Mouse (Mus musculus) heart, embryonic 10.5 days (tissue): ENCODE measurements around the gene Hist1h1b. TPM values are rescaled to one million over a fixed set of nuclear protein-coding genes. Genes with fewer than 3 reads are reported as not detected.
"Not testable (repeated sequence)": the region's sequence is repeated elsewhere in the genome, so short reads cannot be mapped to it uniquely, and the experiment has no call there.

ENCODE experiments used
- DNase-seq: peaks from one replicate; pipeline ENCODE4 v3.0.0-alpha.2; 2017; ENCODE audit warnings: low spot score
- H3K27ac ChIP-seq: fragments of 300-500 bp; sonication (generic); 2 replicates; pipeline ENCODE4 v1.5.1; 2016; ENCODE audit warnings: mild to moderate bottlenecking
- H3K27me3 ChIP-seq: fragments of 300-500 bp; sonication (generic); 2 replicates; pipeline ENCODE4 v1.6.1; 2016; ENCODE audit warnings: mild to moderate bottlenecking; ENCODE audit not compliant: poor library complexity, insufficient read depth, severe bottlenecking
- H3K36me3 ChIP-seq: fragments of 300-500 bp; sonication (generic); 2 replicates; pipeline ENCODE4 v1.6.1; 2016; ENCODE audit warnings: mild to moderate bottlenecking, moderate library complexity
- H3K4me1 ChIP-seq: fragments of 300-500 bp; sonication (generic); 2 replicates; pipeline ENCODE4 v1.6.1; 2016; ENCODE audit warnings: mild to moderate bottlenecking
- H3K4me3 ChIP-seq: fragments of 300-500 bp; sonication (generic); 2 replicates; pipeline ENCODE4 v1.5.1; 2016; ENCODE audit warnings: mild to moderate bottlenecking, moderate library complexity
- H3K9me3 ChIP-seq: fragments of 300-500 bp; sonication (generic); 2 replicates; pipeline ENCODE4 v1.6.1; 2016; ENCODE audit warnings: mild to moderate bottlenecking, moderate library complexity
- WGBS: fragments of 180-500 bp; shearing (Covaris S2); methylation state at CpG from one replicate; pipeline ENCODE4 v1.1.7; 2016; 5-methylcytosine and 5-hydroxymethylcytosine counted together
- polyA plus RNA-seq: library from polyadenylated mRNA; unstranded; fragments of >200 nt; fragmentation: Nextera tagmentation; extraction: Ambion mirVana; gene quantifications from 2 replicates; pipeline ENCODE4 v1.2.1, GENCODE M21; 2016

Gene Hist1h1b
- polyA plus RNA-seq, 1 experiment from 2014 or later, result 12.8 TPM

DNA sequence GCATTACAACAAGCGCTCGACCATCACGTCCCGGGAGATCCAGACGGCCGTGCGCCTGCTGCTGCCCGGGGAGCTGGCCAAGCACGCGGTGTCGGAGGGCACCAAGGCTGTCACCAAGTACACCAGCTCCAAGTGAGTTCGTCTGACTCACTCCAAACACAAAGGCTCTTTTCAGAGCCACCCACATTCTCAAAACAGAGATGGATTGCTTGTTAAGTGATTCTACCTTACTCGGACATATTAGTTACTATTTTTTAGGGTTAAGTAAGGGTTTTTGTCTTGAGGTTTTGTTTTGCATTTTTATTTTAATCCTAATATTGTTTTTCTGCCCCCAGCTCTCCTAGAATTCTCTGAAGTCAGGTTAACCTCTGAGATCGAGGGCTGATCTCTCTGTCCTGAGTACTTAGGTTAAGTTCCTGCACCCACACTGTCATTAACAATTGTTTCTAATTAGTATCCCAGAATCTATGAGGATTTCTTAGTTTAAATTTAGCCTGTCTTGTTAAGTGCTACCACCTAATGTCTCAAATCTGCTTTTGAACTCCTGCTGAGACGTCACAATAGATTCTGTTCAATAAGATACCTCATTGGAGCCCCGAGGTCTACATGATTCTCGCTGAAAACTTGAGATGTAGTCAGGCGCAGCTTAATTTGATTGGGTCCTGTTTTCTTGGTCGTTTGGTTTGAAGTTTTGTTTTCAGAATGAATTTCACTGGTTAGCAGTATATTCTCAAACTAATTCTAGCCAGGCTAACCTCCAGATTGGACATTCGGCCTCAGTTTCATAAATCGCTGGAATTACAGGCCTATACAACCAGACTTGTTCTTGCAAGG is 7.6 kb upstream of the Hist1h1b start:
- Histone ChIP-seq H3K4me1 (peaks cover 25% of the 10 kb centered on the region), H3K9me3 (no peaks in the 10 kb centered on the region), H3K27ac (peak overlapping the region; percentile 70), H3K4me3 (peak overlapping the region; percentile 44), H3K36me3 (no peaks in the 10 kb centered on the region), H3K27me3 (no peaks in the 10 kb centered on the region)
- WGBS, result 23% methylated on average over 17 of the region's 21 CpGs
- DNase-seq, result peak; percentile 25

DNA sequence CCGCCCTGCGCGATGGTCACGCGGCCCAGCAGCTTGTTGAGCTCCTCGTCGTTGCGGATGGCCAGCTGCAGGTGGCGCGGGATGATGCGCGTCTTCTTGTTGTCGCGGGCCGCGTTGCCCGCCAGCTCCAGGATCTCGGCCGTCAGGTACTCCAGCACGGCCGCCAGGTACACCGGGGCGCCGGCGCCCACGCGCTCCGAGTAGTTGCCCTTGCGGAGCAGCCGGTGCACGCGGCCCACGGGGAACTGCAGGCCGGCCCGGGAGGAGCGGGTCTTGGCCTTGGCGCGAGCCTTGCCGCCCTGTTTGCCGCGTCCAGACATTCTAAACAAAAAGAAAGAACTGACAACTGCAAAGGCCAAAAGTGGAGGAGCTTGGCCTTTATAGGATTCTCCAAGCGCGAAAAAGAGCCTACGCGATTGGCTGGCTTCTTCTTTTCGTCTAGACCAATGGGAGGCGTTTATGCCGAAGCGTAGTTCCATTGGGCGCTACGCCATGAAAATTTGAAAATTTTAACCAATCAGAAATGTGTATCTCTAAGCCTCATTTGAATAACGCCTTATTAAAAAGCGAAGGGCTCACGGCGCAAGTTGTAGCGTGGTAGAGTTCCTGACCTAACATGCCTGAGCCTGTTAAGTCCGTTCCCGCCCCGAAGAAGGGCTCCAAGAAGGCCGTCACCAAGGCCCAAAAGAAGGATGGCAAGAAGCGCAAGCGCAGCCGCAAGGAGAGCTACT is 6.6 kb upstream of the Hist1h1b start, which contains the start of the genes Hist1h2an and Hist1h2bp:
TSS of gene Hist1h2an (minus strand) at position 320 of the 731 bp plus-strand sequence.
TSS of gene Hist1h2bp (plus strand) at position 563 of the 731 bp plus-strand sequence.
- under 1% methylated on average over 37 of the region's 63 CpGs for WGBS
- H3K27ac ChIP-seq, result peak within 1 kb of the TSS; percentile 84
- not testable (repeated sequence) for H3K9me3 ChIP-seq

DNA sequence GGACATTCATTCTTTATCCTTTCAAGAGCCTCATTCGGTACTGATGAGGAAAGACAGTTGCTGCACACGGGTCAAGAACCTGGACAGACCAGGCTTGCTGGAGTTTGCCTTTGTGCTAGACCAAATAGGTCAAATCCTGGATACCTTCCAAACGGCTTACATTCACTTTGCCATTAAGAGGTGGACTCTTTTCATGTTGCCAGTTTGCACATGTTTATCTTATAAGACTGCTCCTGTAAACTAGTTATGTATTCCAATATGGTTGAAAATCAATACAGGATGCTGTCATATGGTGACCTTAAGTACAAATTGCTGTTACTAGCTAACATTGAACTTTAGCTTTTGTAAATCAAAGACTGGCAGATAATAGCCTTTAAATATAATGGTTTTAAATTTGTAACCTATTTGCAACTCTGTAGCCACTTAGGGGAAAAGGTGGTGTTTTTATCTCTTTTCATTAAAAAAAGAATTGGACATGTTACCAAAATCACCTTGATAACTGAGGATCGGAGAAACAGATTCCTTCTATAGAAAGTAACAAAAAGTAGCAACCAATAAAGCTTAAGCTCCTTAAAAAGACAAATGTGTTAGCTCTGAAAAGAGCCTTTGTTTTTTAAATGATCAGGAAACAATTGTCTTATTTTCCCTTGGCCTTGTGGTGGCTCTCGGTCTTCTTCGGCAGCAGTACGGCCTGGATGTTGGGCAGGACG is 5.9 kb upstream of the Hist1h1b start:
- 12% methylated on average over 8 of the region's 8 CpGs for WGBS
- H3K27me3 ChIP-seq, result no peaks in the 10 kb centered on the region

More for the DNA sequence above, 6.6 kb upstream of the Hist1h1b start, which contains the start of the genes Hist1h2an and Hist1h2bp:
- Histone ChIP-seq H3K4me3 (peak within 1 kb of the TSS; percentile 54), H3K4me1 (peaks cover 28% of the 10 kb centered on the region)
- peak; percentile 96 for DNase-seq
- not testable (repeated sequence) for H3K27me3 ChIP-seq, H3K36me3 ChIP-seq

DNA sequence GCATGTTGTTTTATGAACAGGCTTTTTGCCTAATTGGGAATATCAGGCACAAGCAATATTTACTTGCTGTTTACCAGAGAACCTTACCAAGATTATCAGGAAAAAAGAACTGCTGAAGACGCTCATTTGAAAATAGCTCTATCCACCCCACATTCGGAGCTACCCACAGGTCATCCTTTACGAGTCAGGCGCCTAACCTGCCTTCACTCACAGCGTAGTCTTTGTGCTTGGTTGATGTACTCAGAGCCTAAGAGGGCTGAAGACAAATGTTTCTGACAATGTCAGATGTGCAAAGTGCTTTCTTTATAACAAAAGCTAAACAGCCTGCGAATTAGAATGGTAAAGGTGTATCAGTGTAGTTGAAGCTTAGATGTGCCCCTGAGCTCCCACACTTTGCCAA is 3.9 kb upstream of the Hist1h1b start:
- peak overlapping the region; percentile 90 for H3K27ac ChIP-seq
- no peaks in the 10 kb centered on the region for H3K27me3 ChIP-seq
- 39% methylated on average over 6 of the region's 6 CpGs for WGBS
- peak overlapping the region; percentile 57 for H3K4me3 ChIP-seq
- peaks cover 27% of the 10 kb centered on the region for H3K4me1 ChIP-seq
- H3K36me3 ChIP-seq, result no peaks in the 10 kb centered on the region
- DNase-seq, result no peak
- H3K9me3 ChIP-seq, result no peaks in the 10 kb centered on the region

More for the DNA sequence above, 5.9 kb upstream of the Hist1h1b start:
- Histone ChIP-seq H3K4me3 (peak overlapping the region; percentile 54), H3K36me3 (no peaks in the 10 kb centered on the region), H3K4me1 (peaks cover 28% of the 10 kb centered on the region), H3K9me3 (no peaks in the 10 kb centered on the region), H3K27ac (peak overlapping the region; percentile 84)
- DNase-seq, result peak; percentile 50

DNA sequence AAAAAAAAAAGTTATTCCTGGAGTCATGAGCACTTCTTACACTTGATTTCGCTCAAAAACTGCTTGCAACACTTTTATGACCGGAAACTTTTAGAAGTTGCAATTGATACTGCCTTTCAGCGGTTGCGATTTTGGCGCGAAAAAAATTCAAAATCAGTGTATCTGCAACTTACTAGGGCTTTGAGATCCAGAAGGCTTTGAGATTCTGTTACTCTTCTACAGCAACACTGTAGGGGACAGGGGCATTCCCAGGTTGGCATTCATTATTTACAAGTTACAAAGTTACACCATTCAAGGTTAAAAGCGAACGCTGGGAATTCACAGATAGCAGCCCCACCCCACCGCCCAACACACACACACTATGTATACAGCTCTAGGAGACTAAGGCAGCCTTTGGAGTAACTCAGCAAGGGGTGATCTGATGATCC is 3.3 kb upstream of the Hist1h1b start:
- Histone ChIP-seq H3K4me1 (peaks cover 27% of the 10 kb centered on the region), H3K27ac (peak overlapping the region; percentile 90), H3K27me3 (no peaks in the 10 kb centered on the region), H3K36me3 (no peaks in the 10 kb centered on the region), H3K9me3 (no peaks in the 10 kb centered on the region), H3K4me3 (peak overlapping the region; percentile 57)
- DNase-seq, result peak; percentile 80
- WGBS, result 4% methylated on average over 9 of the region's 9 CpGs

DNA sequence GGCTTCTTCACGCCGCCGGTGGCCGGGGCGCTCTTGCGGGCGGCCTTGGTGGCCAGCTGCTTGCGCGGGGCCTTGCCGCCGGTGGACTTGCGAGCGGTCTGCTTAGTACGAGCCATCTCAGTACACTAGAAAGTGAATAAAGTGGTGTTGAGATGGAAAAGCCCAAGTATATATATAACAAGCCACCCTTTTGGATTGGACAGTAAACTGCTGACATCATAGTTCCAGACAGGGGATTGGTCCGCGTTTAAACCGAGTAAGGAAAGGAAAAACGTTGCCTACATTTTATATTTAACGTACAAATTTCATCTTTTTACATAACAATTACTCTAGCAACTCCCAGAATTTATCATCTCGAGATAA is 2.8 kb upstream of the Hist1h1b start, which contains the start of gene Hist1h3i:
TSS of gene Hist1h3i (minus strand) at position 116 of the 363 bp plus-strand sequence.
- peak; percentile 88 for DNase-seq
- no peaks in the 10 kb centered on the region for H3K36me3 ChIP-seq
- peak within 1 kb of the TSS; percentile 90 for H3K27ac ChIP-seq
- no peaks in the 10 kb centered on the region for H3K27me3 ChIP-seq
- WGBS, result 0% methylated on average over 20 of the region's 20 CpGs
- peaks cover 24% of the 10 kb centered on the region for H3K4me1 ChIP-seq
- peak within 1 kb of the TSS; percentile 57 for H3K4me3 ChIP-seq
- no peaks in the 10 kb centered on the region for H3K9me3 ChIP-seq

DNA sequence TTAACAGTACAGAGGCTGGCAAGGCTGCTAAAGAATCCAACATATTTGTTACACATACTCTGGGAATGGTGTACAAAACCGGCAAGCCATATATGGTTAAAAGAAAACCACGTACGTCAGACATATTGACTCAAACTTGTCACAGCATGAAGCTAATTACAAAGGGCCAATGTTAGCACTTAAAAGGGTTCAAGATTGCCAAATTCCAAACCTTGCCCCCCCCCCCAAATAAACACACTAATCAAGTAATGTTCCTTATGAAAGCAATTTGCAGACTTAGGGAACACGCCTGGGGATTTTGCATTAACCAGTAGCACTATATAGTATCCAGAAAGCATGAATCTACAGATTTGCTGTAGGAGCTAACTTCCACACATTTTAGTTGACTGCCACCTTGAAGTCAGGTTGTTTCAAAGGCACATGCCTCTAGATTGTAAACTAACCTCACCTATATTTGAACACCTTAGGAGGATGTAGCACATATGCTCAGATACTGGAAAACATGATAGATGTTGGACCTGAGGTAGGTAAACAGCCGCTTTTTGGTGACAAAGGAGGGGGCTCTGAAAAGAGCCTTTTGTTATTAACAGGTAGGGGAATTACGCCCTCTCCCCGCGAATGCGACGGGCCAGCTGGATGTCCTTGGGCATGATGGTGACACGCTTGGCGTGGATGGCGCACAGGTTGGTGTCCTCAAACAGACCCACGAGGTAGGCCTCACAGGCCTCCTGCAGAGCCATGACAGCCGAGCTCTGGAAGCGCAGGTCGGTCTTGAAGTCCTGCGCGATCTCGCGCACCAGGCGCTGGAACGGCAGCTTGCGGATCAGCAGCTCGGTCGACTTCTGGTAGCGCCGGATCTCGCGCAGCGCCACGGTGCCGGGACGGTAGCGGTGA is 2.2 kb upstream of the Hist1h1b start:
- H3K4me3 ChIP-seq, result peak overlapping the region; percentile 57
- H3K27ac ChIP-seq, result peak overlapping the region; percentile 90
- WGBS, result 2% methylated on average over 15 of the region's 35 CpGs
- not testable (repeated sequence) for DNase-seq, H3K36me3 ChIP-seq, H3K27me3 ChIP-seq, H3K9me3 ChIP-seq
- H3K4me1 ChIP-seq, result peaks cover 22% of the 10 kb centered on the region

DNA sequence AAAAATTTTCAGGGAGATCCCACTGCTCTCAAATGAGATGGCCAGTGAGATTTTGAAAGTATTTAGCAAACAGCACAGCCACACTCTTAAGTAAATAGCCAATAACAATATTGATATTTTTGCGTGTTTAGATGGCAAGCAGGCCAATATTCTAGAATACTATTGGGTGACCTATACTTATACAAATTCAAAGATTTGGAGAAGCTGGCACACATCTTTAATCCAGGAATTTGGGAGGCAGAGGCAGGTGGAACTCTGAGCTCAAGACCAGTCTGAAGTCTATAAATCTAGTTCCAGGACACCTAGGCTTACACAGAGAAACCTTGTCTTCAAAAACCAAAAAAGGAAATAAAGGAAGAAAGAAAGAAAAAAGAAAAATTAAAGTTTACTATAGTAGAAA is 1.2 kb upstream of the Hist1h1b start:
- no peak for DNase-seq
- Histone ChIP-seq H3K4me3 (no peak overlapping the region), H3K9me3 (no peaks in the 10 kb centered on the region), H3K27ac (peak overlapping the region; percentile 82; the same call in 1 of the 2 replicates), H3K36me3 (no peaks in the 10 kb centered on the region), H3K27me3 (no peaks in the 10 kb centered on the region), H3K4me1 (peaks cover 22% of the 10 kb centered on the region)
- WGBS, result 88% methylated on average over 1 of the region's 1 CpGs

DNA sequence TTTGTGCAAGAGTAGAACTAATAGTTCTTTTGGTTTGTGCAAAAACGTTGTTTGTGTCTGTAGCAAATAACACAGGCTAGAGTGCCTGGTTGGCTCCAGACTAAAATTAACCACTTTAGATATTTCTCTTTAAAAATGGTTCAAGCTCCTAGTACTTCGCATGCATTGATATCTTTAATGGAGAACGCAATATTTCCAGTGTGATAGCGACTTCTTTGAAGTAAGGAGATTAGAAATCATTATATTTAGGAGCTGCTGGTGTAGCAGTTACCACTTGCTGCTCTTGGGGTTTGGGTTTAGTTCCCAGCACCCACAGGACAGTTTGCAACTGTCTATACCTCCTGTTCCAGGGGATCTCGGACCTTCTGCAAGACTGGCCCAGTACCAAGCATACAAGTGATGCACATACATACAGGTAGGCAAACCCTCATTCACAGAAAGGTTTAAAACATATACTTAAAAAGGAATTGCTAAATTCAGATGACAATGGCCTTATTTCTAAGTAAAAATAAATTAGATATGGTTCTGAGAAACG is 663 bp upstream of the Hist1h1b start:
- H3K9me3 ChIP-seq, result no peaks in the 10 kb centered on the region
- 41% methylated on average over 6 of the region's 6 CpGs for WGBS
- no peak for DNase-seq

DNA sequence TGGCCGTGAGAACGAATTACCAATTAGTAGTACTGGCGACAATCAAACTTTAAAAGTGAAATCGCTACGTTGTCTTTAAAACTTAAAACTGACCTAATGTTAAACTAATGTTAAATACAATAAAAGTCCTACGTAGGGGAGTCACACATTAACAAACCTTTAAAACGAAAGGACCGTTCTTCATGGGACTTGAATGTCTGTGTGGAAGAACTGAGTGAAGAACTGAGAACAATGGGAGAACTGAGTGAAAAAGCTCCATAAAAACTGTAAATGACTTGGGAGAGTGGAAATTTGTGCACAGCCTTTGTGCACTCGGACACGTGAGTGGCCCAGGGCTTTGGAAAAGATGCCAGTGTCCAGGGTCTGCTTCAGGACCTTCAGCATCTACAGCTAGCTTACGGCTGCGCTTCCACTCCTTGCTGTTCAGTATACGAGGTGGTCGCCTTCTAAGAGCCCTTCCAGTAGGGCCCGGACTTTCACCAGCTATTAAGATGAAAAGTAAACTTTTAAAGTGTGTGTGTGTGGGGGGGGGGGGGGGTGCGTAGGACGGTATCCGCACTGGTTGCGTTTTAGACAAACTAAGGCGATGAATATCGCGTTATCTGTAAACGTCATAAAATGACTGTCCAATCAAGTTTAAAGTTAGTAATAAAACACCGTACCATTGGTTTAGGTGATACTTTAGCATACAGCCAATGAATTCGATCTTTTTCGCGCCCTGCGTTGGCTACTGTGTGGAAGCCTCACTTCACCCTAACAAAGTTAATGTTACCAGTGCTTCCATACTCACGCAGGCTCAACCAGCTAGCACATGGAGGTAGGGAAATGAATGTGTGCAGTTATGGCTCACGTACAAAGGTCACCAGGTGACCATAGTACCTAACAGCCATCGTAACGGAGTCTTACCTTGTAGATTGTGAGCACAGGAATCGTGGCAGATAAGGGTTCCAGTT is 1.3 kb downstream of the Hist1h1b start:
- WGBS, result 9% methylated on average over 32 of the region's 33 CpGs
- Histone ChIP-seq H3K27me3 (no peaks in the 10 kb centered on the region), H3K36me3 (no peaks in the 10 kb centered on the region), H3K27ac (peak overlapping the region; percentile 93), H3K4me1 (peaks cover 13% of the 10 kb centered on the region), H3K9me3 (no peaks in the 10 kb centered on the region), H3K4me3 (peak overlapping the region; percentile 68)
- DNase-seq, result peak; percentile 86

More for the DNA sequence above, 663 bp upstream of the Hist1h1b start:
- Histone ChIP-seq H3K4me3 (peak overlapping the region; percentile 68), H3K4me1 (peaks cover 20% of the 10 kb centered on the region), H3K27me3 (no peaks in the 10 kb centered on the region), H3K36me3 (no peaks in the 10 kb centered on the region), H3K27ac (peak overlapping the region; percentile 93)

DNA sequence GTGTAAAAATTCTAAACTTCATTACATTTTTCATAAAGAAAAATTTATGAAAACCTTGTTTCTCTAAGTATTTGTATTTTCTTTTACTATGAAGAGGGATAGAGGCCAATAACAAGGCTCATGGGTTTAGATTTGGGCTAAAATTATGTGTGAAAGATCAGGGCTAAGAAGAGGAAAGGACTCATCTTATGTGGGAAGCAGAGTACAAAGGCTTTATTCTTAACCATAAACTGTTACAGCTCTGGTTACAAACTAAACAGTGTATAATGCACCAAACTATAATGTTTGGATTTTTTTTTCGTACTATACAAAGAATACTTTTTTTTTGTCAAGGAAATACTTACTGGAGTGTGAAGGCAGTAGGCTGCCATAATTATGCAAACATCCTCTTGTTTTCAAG is 24.7 kb downstream of the Hist1h1b start:
- 86% methylated on average over 1 of the region's 1 CpGs for WGBS
- H3K27ac ChIP-seq, result no peak overlapping the region
- H3K4me3 ChIP-seq, result peak overlapping the region; percentile 60
- H3K4me1 ChIP-seq, result peaks cover 17% of the 10 kb centered on the region; the same call in 1 of the 2 replicates
- no peaks in the 10 kb centered on the region for H3K27me3 ChIP-seq
- H3K36me3 ChIP-seq, result no peaks in the 10 kb centered on the region
- DNase-seq, result no peak
- no peaks in the 10 kb centered on the region for H3K9me3 ChIP-seq
